Mouse (Mus musculus): ENCODE data around the gene Foxb2. TPM values are rescaled to one million over a fixed set of nuclear protein-coding genes. Genes with fewer than 3 reads are reported as not detected.

Gene Foxb2
- not detected in 2 replicates for polyA plus RNA-seq (2015; fragmentation: Nextera tagmentation; extraction: Ambion mirVana)

GRCm38 (mm10) chr19:16873221-16873861 is at the start of gene Foxb2:
Gene Foxb2, minus strand, starts transcription at chr19:16873805.
- H3K27ac ChIP-seq (ENCODE audit: low read length): no peak within 1 kb of the TSS
- H3K9me3 ChIP-seq (ENCODE audit: control insufficient read depth, low read length): no peaks in the 10 kb centered on the region
- peaks cover 23% of the 10 kb centered on the region for H3K4me1 ChIP-seq (ENCODE audit: control insufficient read depth, insufficient read depth, low read length)
- H3K4me3 ChIP-seq (ENCODE audit: low read length): peak within 1 kb of the TSS; percentile 47
- peaks cover 93% of the 10 kb centered on the region for H3K27me3 ChIP-seq (replicated peaks; ENCODE audit: control insufficient read depth, insufficient read depth, low read length)
- 0 out of 2 replicates have a peak, but pooled peaks have one; percentile 5 for ATAC-seq
- peak within 1 kb of the TSS; percentile 75 for H3K4me2 ChIP-seq (ENCODE audit: low read depth, low read length)
- 1% methylated on average over 40 of the region's 40 CpGs for WGBS
- no peaks in the 10 kb centered on the region for H3K36me3 ChIP-seq (ENCODE audit: control insufficient read depth, insufficient read depth, low read length)
- H3K9ac ChIP-seq (ENCODE audit: low read depth, low read length): peak within 1 kb of the TSS; percentile 4; the same call in 1 of the 2 replicates

- Histone ChIP-seq H3K36me3 (ENCODE audit: control insufficient read depth, insufficient read depth, low read length) (no peaks in the 10 kb centered on the region), H3K4me3 (ENCODE audit: low read length) (no peak overlapping the region), H3K27ac (ENCODE audit: low read length) (no peak overlapping the region), H3K27me3 (replicated peaks; ENCODE audit: control insufficient read depth, insufficient read depth, low read length) (no peaks in the 10 kb centered on the region), H3K9ac (ENCODE audit: low read depth, low read length) (no peak overlapping the region), H3K4me2 (ENCODE audit: low read depth, low read length) (no peak overlapping the region), H3K9me3 (ENCODE audit: control insufficient read depth, low read length) (no peaks in the 10 kb centered on the region), H3K4me1 (ENCODE audit: control insufficient read depth, insufficient read depth, low read length) (no peaks in the 10 kb centered on the region)
- ATAC-seq: no peak
- 84% methylated on average over 5 of the region's 5 CpGs for WGBS
Measured at GRCm38 (mm10) chr19:16911507-16911906, 37.9 kb upstream of the Foxb2 start.

- Histone ChIP-seq H3K9ac (ENCODE audit: low read depth, low read length) (no peak overlapping the region), H3K4me3 (ENCODE audit: low read length) (no peak overlapping the region), H3K4me2 (ENCODE audit: low read depth, low read length) (no peak overlapping the region), H3K36me3 (ENCODE audit: control insufficient read depth, insufficient read depth, low read length) (no peaks in the 10 kb centered on the region), H3K4me1 (ENCODE audit: control insufficient read depth, insufficient read depth, low read length) (no peaks in the 10 kb centered on the region), H3K9me3 (ENCODE audit: control insufficient read depth, low read length) (no peaks in the 10 kb centered on the region), H3K27me3 (replicated peaks; ENCODE audit: control insufficient read depth, insufficient read depth, low read length) (no peaks in the 10 kb centered on the region), H3K27ac (ENCODE audit: low read length) (no peak overlapping the region)
- 69% methylated on average over 2 of the region's 2 CpGs for WGBS
- no peak for ATAC-seq
Measured at GRCm38 (mm10) chr19:16903106-16903505, 29.5 kb upstream of the Foxb2 start.

GRCm38 (mm10) chr19:16899716-16900115 is 26.1 kb upstream of the Foxb2 start:
- Histone ChIP-seq H3K27me3 (replicated peaks; ENCODE audit: control insufficient read depth, insufficient read depth, low read length) (no peaks in the 10 kb centered on the region), H3K4me2 (ENCODE audit: low read depth, low read length) (no peak overlapping the region), H3K4me1 (ENCODE audit: control insufficient read depth, insufficient read depth, low read length) (no peaks in the 10 kb centered on the region), H3K4me3 (ENCODE audit: low read length) (no peak overlapping the region), H3K36me3 (ENCODE audit: control insufficient read depth, insufficient read depth, low read length) (no peaks in the 10 kb centered on the region), H3K27ac (ENCODE audit: low read length) (no peak overlapping the region), H3K9ac (ENCODE audit: low read depth, low read length) (no peak overlapping the region), H3K9me3 (ENCODE audit: control insufficient read depth, low read length) (no peaks in the 10 kb centered on the region)
- WGBS: 50% methylated on average over 10 of the region's 10 CpGs
- no peak for ATAC-seq

GRCm38 (mm10) chr19:16898576-16898975 is 25.0 kb upstream of the Foxb2 start:
- ATAC-seq: no peak
- 89% methylated on average over 5 of the region's 5 CpGs for WGBS

GRCm38 (mm10) chr19:16876458-16876770 is 2.8 kb upstream of the Foxb2 start:
- under 1% methylated on average over 17 of the region's 17 CpGs for WGBS
- H3K27me3 ChIP-seq (replicated peaks; ENCODE audit: control insufficient read depth, insufficient read depth, low read length): peaks cover 80% of the 10 kb centered on the region
- no peaks in the 10 kb centered on the region for H3K36me3 ChIP-seq (ENCODE audit: control insufficient read depth, insufficient read depth, low read length)
- H3K4me1 ChIP-seq (ENCODE audit: control insufficient read depth, insufficient read depth, low read length): peaks cover 21% of the 10 kb centered on the region
- no peak for ATAC-seq
- H3K9ac ChIP-seq (ENCODE audit: low read depth, low read length): no peak overlapping the region
- H3K4me2 ChIP-seq (ENCODE audit: low read depth, low read length): no peak overlapping the region
- no peak overlapping the region for H3K27ac ChIP-seq (ENCODE audit: low read length)
- H3K9me3 ChIP-seq (ENCODE audit: control insufficient read depth, low read length): no peaks in the 10 kb centered on the region
- no peak overlapping the region for H3K4me3 ChIP-seq (ENCODE audit: low read length)

More at GRCm38 (mm10) chr19:16898576-16898975, 25.0 kb upstream of the Foxb2 start:
- Histone ChIP-seq H3K4me1 (ENCODE audit: control insufficient read depth, insufficient read depth, low read length) (no peaks in the 10 kb centered on the region), H3K4me2 (ENCODE audit: low read depth, low read length) (no peak overlapping the region), H3K9ac (ENCODE audit: low read depth, low read length) (no peak overlapping the region), H3K27ac (ENCODE audit: low read length) (no peak overlapping the region), H3K4me3 (ENCODE audit: low read length) (no peak overlapping the region), H3K36me3 (ENCODE audit: control insufficient read depth, insufficient read depth, low read length) (no peaks in the 10 kb centered on the region), H3K27me3 (replicated peaks; ENCODE audit: control insufficient read depth, insufficient read depth, low read length) (no peaks in the 10 kb centered on the region), H3K9me3 (ENCODE audit: control insufficient read depth, low read length) (no peaks in the 10 kb centered on the region)

GRCm38 (mm10) chr19:16875631-16876457 is 2.2 kb upstream of the Foxb2 start:
- peaks cover 23% of the 10 kb centered on the region for H3K4me1 ChIP-seq (ENCODE audit: control insufficient read depth, insufficient read depth, low read length)
- H3K27ac ChIP-seq (ENCODE audit: low read length): no peak overlapping the region
- H3K27me3 ChIP-seq (replicated peaks; ENCODE audit: control insufficient read depth, insufficient read depth, low read length): peaks cover 85% of the 10 kb centered on the region
- no peak overlapping the region for H3K9ac ChIP-seq (ENCODE audit: low read depth, low read length)
- no peak for ATAC-seq
- no peak overlapping the region for H3K4me3 ChIP-seq (ENCODE audit: low read length)
- WGBS: under 1% methylated on average over 34 of the region's 34 CpGs
- H3K4me2 ChIP-seq (ENCODE audit: low read depth, low read length): no peak overlapping the region
- no peaks in the 10 kb centered on the region for H3K9me3 ChIP-seq (ENCODE audit: control insufficient read depth, low read length)
- no peaks in the 10 kb centered on the region for H3K36me3 ChIP-seq (ENCODE audit: control insufficient read depth, insufficient read depth, low read length)

GRCm38 (mm10) chr19:16874991-16875540 is 1.5 kb upstream of the Foxb2 start:
- Histone ChIP-seq H3K4me1 (ENCODE audit: control insufficient read depth, insufficient read depth, low read length) (peaks cover 23% of the 10 kb centered on the region), H3K9ac (ENCODE audit: low read depth, low read length) (no peak overlapping the region), H3K9me3 (ENCODE audit: control insufficient read depth, low read length) (no peaks in the 10 kb centered on the region), H3K36me3 (ENCODE audit: control insufficient read depth, insufficient read depth, low read length) (no peaks in the 10 kb centered on the region), H3K4me3 (ENCODE audit: low read length) (no peak overlapping the region), H3K27me3 (replicated peaks; ENCODE audit: control insufficient read depth, insufficient read depth, low read length) (peaks cover 89% of the 10 kb centered on the region), H3K27ac (ENCODE audit: low read length) (no peak overlapping the region), H3K4me2 (ENCODE audit: low read depth, low read length) (no peak overlapping the region)
- ATAC-seq: no peak
- WGBS: 4% methylated on average over 14 of the region's 14 CpGs

GRCm38 (mm10) chr19:16873942-16874861 is 597 bp upstream of the Foxb2 start:
- Histone ChIP-seq H3K9me3 (ENCODE audit: control insufficient read depth, low read length) (no peaks in the 10 kb centered on the region), H3K4me3 (ENCODE audit: low read length) (peak overlapping the region; percentile 47), H3K27me3 (replicated peaks; ENCODE audit: control insufficient read depth, insufficient read depth, low read length) (peaks cover 93% of the 10 kb centered on the region), H3K4me1 (ENCODE audit: control insufficient read depth, insufficient read depth, low read length) (peaks cover 23% of the 10 kb centered on the region), H3K4me2 (ENCODE audit: low read depth, low read length) (peak overlapping the region; percentile 55), H3K36me3 (ENCODE audit: control insufficient read depth, insufficient read depth, low read length) (no peaks in the 10 kb centered on the region), H3K27ac (ENCODE audit: low read length) (no peak overlapping the region), H3K9ac (ENCODE audit: low read depth, low read length) (no peak overlapping the region)
- ATAC-seq: no peak
- WGBS: under 1% methylated on average over 55 of the region's 55 CpGs

Data from intestine, embryonic 16.5 days (tissue).